Mouse (Mus musculus) neural tube, embryonic 13.5 days (tissue): Measurements from ENCODE around the gene Ubl5. TPM values are rescaled to one million over a fixed set of nuclear protein-coding genes. Genes with fewer than 3 reads are reported as not detected.
"Not testable (repeated sequence)": the region's sequence is repeated elsewhere in the genome, so short reads cannot be mapped to it uniquely, and the experiment has no call there.

Experiments used
- ATAC-seq: fragments of 200-750 bp; cut with Nextera tagmentation; 2 replicates; pipeline ENCODE4 v1.8.0; 2017; ENCODE audit warnings: low read depth, mild to moderate bottlenecking, moderate TSS enrichment, moderate library complexity
- H3K27ac ChIP-seq: fragments of 300-500 bp; sonication (generic); replicated peaks from 2 replicates; pipeline ENCODE4 v1.5.1; 2015; ENCODE audit warnings: moderate library complexity, mild to moderate bottlenecking, inconsistent platforms
- H3K27me3 ChIP-seq: fragments of 300-500 bp; sonication (generic); 2 replicates; pipeline ENCODE4 v1.6.1; 2015; ENCODE audit warnings: mild to moderate bottlenecking, inconsistent platforms
- H3K36me3 ChIP-seq: fragments of 300-500 bp; sonication (generic); 2 replicates; pipeline ENCODE4 v1.6.1; 2015; ENCODE audit warnings: mild to moderate bottlenecking, inconsistent platforms
- H3K4me1 ChIP-seq: fragments of 300-500 bp; sonication (generic); replicated peaks from 2 replicates; pipeline ENCODE4 v1.6.1; 2015; ENCODE audit warnings: inconsistent platforms
- H3K4me2 ChIP-seq: fragments of 300-500 bp; sonication (generic); 2 replicates; pipeline ENCODE4 v1.6.1; 2015; ENCODE audit warnings: inconsistent platforms, mild to moderate bottlenecking, moderate library complexity
- H3K4me3 ChIP-seq: fragments of 300-500 bp; sonication (generic); 2 replicates; pipeline ENCODE4 v1.5.1; 2015; ENCODE audit warnings: mild to moderate bottlenecking, inconsistent platforms
- H3K9ac ChIP-seq: fragments of 300-500 bp; sonication (generic); 2 replicates; pipeline ENCODE4 v1.6.1; 2015; ENCODE audit warnings: moderate library complexity, mild to moderate bottlenecking, inconsistent platforms
- H3K9me3 ChIP-seq: fragments of 300-500 bp; sonication (generic); 2 replicates; pipeline ENCODE4 v1.6.1; 2016; ENCODE audit warnings: inconsistent platforms
- WGBS: fragments of 180-500 bp; shearing (Covaris S2); methylation state at CpG from one replicate; pipeline ENCODE4 v1.1.7; 2015; 5-methylcytosine and 5-hydroxymethylcytosine counted together
- polyA plus RNA-seq: library from polyadenylated mRNA; unstranded; fragments of >200 nt; fragmentation: Nextera tagmentation; extraction: Ambion mirVana; gene quantifications from 2 replicates; pipeline ENCODE4 v1.2.1, GENCODE M21; 2015

Ubl5 gene
- polyA plus RNA-seq: 479 and 545 TPM in 2 replicates

DNA sequence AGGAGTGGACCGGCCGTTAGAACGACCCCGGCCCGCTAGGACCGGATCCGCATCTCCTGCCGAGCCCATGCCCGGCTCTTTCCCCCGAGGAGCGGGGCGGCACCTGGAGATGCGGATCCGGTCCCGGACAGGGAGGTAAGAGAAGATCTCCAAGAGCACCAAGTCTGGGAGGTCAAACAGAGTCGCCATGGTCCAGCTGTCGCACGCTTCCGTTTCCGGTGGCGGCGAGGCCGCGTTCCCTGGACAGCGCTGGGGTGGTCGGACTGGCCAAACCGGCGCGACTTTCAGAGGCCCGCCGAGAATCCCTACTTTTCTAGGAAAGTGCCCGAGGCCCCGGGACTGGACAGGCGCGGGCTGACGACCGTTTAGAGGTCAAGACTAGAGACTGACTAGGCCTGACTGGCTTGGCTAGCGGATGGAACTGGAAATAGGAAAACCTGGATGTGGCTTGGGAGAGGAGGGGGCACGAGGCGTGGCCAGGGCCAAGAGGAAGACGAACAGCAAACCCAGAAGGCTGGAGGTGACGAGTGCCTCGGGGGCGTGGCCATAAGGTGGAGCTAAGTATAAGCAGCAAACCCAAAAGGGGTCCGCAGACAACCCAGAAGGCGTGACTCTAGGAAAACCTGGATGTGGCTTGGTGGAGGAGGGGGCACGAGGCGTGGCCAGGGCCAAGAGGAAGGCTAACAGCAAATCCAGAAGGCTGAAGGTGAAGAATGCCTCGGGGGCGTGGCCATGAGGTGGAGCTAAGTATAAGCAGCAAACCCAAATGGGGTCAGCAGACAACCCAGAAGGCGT, at the start of gene Ubl5:
Gene Ubl5, plus strand, starts transcription at position 778 of the 795 bp plus-strand sequence.
- WGBS: under 1% methylated on average over 51 of the region's 51 CpGs
- Histone ChIP-seq H3K36me3 (peaks cover 38% of the 10 kb centered on the region), H3K27ac (peak within 1 kb of the TSS; percentile 94), H3K27me3 (no peaks in the 10 kb centered on the region), H3K9me3 (no peaks in the 10 kb centered on the region), H3K4me3 (peak within 1 kb of the TSS; percentile 93), H3K9ac (peak within 1 kb of the TSS; percentile 89), H3K4me1 (peaks cover 43% of the 10 kb centered on the region), H3K4me2 (peak within 1 kb of the TSS; percentile 100)
- peak; percentile 91 for ATAC-seq

GRCm38 (mm10) chr9:20601270-20601669, 41.4 kb upstream of the Ubl5 start:
- peaks cover 2% of the 10 kb centered on the region for H3K4me1 ChIP-seq
- no peaks in the 10 kb centered on the region for H3K27me3 ChIP-seq
- H3K4me2 ChIP-seq: no peak overlapping the region
- H3K9ac ChIP-seq: no peak overlapping the region
- ATAC-seq: no peak
- 81% methylated on average over 6 of the region's 6 CpGs for WGBS
- peaks cover 30% of the 10 kb centered on the region for H3K36me3 ChIP-seq
- no peak overlapping the region for H3K4me3 ChIP-seq
- H3K27ac ChIP-seq: no peak overlapping the region
- no peaks in the 10 kb centered on the region for H3K9me3 ChIP-seq

- Histone ChIP-seq H3K4me3 (peak overlapping the region; percentile 72; the same call in 1 of the 2 replicates), H3K4me2 (peak overlapping the region; percentile 72), H3K4me1 (peaks cover 9% of the 10 kb centered on the region), H3K27me3 (no peaks in the 10 kb centered on the region), H3K9me3 (0 out of 2 replicates have a peak, but pooled peaks cover 4% of the 10 kb centered on the region), H3K36me3 (peaks cover 11% of the 10 kb centered on the region), H3K27ac (peak overlapping the region; percentile 98), H3K9ac (peak overlapping the region; percentile 90)
- ATAC-seq: no peak
- 97% methylated on average over 1 of the region's 1 CpGs for WGBS
These were observed 36.4 kb upstream of the Ubl5 start for GRCm38 (mm10) chr9:20606269-20606668.

DNA sequence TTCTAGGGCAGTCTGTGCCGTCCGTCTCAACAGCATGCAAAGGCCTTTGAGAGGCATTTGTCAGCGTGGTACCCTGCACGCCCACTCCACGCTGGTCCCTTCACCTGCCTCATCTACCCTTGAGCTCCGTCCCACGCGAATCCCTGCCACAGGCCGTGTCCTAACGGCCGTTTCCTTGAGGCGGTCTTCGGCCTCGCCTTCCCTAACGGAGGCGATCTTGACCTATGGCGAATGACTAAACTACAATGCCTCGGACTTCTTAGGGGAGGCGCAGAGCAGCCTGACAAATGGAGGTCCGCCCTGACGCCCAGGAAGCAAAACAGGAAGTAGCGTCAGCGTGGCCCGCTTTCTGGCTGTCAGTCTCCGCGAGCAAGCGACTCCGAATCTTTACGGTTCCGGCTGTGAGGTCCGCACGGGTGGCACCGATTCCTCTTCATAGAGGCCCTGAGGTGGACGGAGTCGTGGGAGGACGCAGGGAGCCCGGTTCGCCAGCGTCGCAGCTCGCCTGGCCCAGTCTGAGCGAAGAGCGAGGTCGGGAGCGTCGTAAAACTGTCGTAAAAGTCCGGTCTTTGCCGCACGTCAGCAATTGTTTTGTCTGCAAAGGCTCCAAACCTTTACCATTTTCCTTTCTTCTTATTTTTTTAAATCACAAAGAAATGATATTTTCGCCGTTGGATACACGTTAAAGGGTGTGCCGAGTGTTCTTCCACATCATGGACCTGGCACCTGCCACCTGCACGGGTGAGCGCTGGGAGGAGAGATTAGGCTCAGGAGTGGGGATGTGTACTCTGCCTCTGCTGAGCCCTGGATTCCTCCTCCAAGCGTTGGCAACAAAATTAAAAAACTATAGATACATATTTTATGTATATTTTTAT, 35.3 kb upstream of the Ubl5 start:
- peak overlapping the region; percentile 72 for H3K4me3 ChIP-seq
- H3K27ac ChIP-seq: peak overlapping the region; percentile 98
- peak overlapping the region; percentile 72 for H3K4me2 ChIP-seq
- H3K27me3 ChIP-seq: no peaks in the 10 kb centered on the region
- peak; percentile 91 for ATAC-seq
- H3K36me3 ChIP-seq: peaks cover 4% of the 10 kb centered on the region; the same call in 1 of the 2 replicates
- H3K9me3 ChIP-seq: 0 out of 2 replicates have a peak, but pooled peaks cover 4% of the 10 kb centered on the region
- under 1% methylated on average over 57 of the region's 57 CpGs for WGBS
- peak overlapping the region; percentile 90 for H3K9ac ChIP-seq
- H3K4me1 ChIP-seq: peaks cover 9% of the 10 kb centered on the region

- 86% methylated on average over 5 of the region's 5 CpGs for WGBS
- Histone ChIP-seq H3K4me2 (no peak overlapping the region), H3K9me3 (0 out of 2 replicates have a peak, but pooled peaks cover 4% of the 10 kb centered on the region), H3K36me3 (peaks cover 4% of the 10 kb centered on the region; the same call in 1 of the 2 replicates), H3K27me3 (no peaks in the 10 kb centered on the region), H3K27ac (no peak overlapping the region), H3K9ac (no peak overlapping the region), H3K4me1 (peaks cover 9% of the 10 kb centered on the region), H3K4me3 (no peak overlapping the region)
- ATAC-seq: no peak
These were observed 32.7 kb upstream of the Ubl5 start for GRCm38 (mm10) chr9:20609831-20610464.

DNA sequence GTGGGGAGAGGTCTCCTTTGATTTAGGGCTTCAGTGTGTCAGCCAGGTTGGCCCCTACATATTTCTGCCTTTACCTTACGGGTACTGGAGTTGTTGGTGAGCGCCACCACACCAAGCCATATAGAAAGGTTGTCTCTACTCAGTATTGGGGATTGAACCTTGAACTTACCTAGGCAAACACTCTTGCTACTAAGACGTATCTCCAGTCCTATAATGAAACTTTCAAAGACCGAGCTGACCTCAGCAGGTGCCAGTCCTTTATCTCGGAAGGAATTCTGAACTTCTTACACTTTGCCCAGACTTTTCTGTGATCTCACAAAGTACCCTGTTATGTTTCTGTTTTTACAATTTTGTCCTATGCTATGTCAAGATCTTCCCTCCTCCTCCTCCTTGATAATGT, 30.7 kb upstream of the Ubl5 start:
- Histone ChIP-seq H3K27me3 (no peaks in the 10 kb centered on the region), H3K4me3 (no peak overlapping the region), H3K27ac (no peak overlapping the region), H3K9ac (no peak overlapping the region), H3K36me3 (peaks cover 7% of the 10 kb centered on the region; the same call in 1 of the 2 replicates), H3K4me1 (peaks cover under 1% of the 10 kb centered on the region; the same call in 1 of the 2 replicates), H3K9me3 (0 out of 2 replicates have a peak, but pooled peaks cover 4% of the 10 kb centered on the region), H3K4me2 (no peak overlapping the region)
- 86% methylated on average over 5 of the region's 5 CpGs for WGBS
- ATAC-seq: no peak

- H3K36me3 ChIP-seq: peaks cover 7% of the 10 kb centered on the region; the same call in 1 of the 2 replicates
- no peak overlapping the region for H3K4me2 ChIP-seq
- H3K27me3 ChIP-seq: no peaks in the 10 kb centered on the region
- no peaks in the 10 kb centered on the region for H3K9me3 ChIP-seq
- H3K4me1 ChIP-seq: no peaks in the 10 kb centered on the region
- no peak overlapping the region for H3K4me3 ChIP-seq
- no peak overlapping the region for H3K27ac ChIP-seq
- no peak overlapping the region for H3K9ac ChIP-seq
- 85% methylated on average over 2 of the region's 2 CpGs for WGBS
- ATAC-seq: no peak
These were observed 26.0 kb upstream of the Ubl5 start for GRCm38 (mm10) chr9:20616685-20617084.

GRCm38 (mm10) chr9:20631332-20631731, 11.3 kb upstream of the Ubl5 start:
- no peaks in the 10 kb centered on the region for H3K27me3 ChIP-seq
- no peak for ATAC-seq
- 96% methylated on average over 2 of the region's 2 CpGs for WGBS

GRCm38 (mm10) chr9:20635676-20636075, 7.0 kb upstream of the Ubl5 start:
- H3K4me2 ChIP-seq, H3K27ac ChIP-seq, H3K9me3 ChIP-seq, H3K4me1 ChIP-seq, H3K4me3 ChIP-seq, ATAC-seq, H3K27me3 ChIP-seq, H3K9ac ChIP-seq: not testable (repeated sequence)
- H3K36me3 ChIP-seq: peaks cover 30% of the 10 kb centered on the region
- WGBS: 95% methylated on average over 8 of the region's 8 CpGs

More at GRCm38 (mm10) chr9:20631332-20631731, 11.3 kb upstream of the Ubl5 start:
- H3K4me1 ChIP-seq: no peaks in the 10 kb centered on the region
- H3K27ac ChIP-seq: no peak overlapping the region
- H3K4me3 ChIP-seq: no peak overlapping the region
- H3K9ac ChIP-seq: no peak overlapping the region
- H3K36me3 ChIP-seq: no peaks in the 10 kb centered on the region
- H3K4me2 ChIP-seq: no peak overlapping the region
- no peaks in the 10 kb centered on the region for H3K9me3 ChIP-seq

DNA sequence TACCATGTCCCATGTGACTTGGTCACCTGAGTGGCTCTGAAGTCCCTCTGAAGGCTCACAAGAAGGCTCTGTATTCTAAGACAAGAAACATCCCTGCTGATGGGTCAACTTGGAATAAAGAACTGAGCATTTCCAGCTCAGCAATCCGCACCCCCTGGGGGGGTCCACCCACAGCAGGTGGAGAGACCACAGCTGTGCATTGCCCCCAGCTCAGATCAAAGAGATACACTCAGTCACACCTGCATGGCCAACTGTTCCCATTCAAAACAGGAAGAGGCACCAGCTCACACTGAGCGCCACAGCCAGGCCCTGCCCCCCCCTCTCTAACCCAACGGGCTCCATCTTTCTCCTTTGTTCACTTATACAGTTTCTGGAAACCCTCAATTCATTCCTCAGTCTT, 6.4 kb upstream of the Ubl5 start:
- H3K9ac ChIP-seq: no peak overlapping the region
- no peak for ATAC-seq
- 79% methylated on average over 3 of the region's 3 CpGs for WGBS

GRCm38 (mm10) chr9:20636790-20637189, 5.9 kb upstream of the Ubl5 start:
- no peaks in the 10 kb centered on the region for H3K27me3 ChIP-seq
- no peak for ATAC-seq

More for the DNA sequence above, 6.4 kb upstream of the Ubl5 start:
- no peak overlapping the region for H3K27ac ChIP-seq
- peaks cover 8% of the 10 kb centered on the region for H3K4me1 ChIP-seq
- H3K4me2 ChIP-seq: no peak overlapping the region
- H3K36me3 ChIP-seq: peaks cover 30% of the 10 kb centered on the region
- H3K27me3 ChIP-seq: no peaks in the 10 kb centered on the region
- H3K9me3 ChIP-seq: no peaks in the 10 kb centered on the region
- no peak overlapping the region for H3K4me3 ChIP-seq

More at GRCm38 (mm10) chr9:20636790-20637189, 5.9 kb upstream of the Ubl5 start:
- H3K9ac ChIP-seq: no peak overlapping the region
- H3K9me3 ChIP-seq: no peaks in the 10 kb centered on the region
- peaks cover 30% of the 10 kb centered on the region for H3K36me3 ChIP-seq
- 86% methylated on average over 2 of the region's 2 CpGs for WGBS
- H3K4me1 ChIP-seq: peaks cover 13% of the 10 kb centered on the region
- no peak overlapping the region for H3K4me3 ChIP-seq
- no peak overlapping the region for H3K4me2 ChIP-seq
- H3K27ac ChIP-seq: no peak overlapping the region
